Mouse (Mus musculus) spleen, adult 18-20 months (tissue): Measurements from ENCODE around the gene Gstt3.
"Not testable (repeated sequence)": the region's sequence is repeated elsewhere in the genome, so short reads cannot be mapped to it uniquely, and the experiment has no call there.

Source experiments
- DNase-seq, 2 experiments: peaks; one replicate each; pipeline ENCODE4 v3.0.0; 2022; ENCODE audit warnings: mixed read lengths in 2 of 2

Gstt3 gene

GRCm38 (mm10) chr10:75779206-75780174, 1.7 kb downstream of the Gstt3 start:
- DNase-seq, result no peak

- DNase-seq, result no peak
Observed at GRCm38 (mm10) chr10:75777885-75778284, 3.3 kb downstream of the Gstt3 start.

- DNase-seq, result no peak
Observed at GRCm38 (mm10) chr10:75776562-75776961, 4.7 kb downstream of the Gstt3 start.

GRCm38 (mm10) chr10:75774587-75774986, 6.6 kb downstream of the Gstt3 start:
- no peak for DNase-seq

GRCm38 (mm10) chr10:75774102-75774501, 7.1 kb downstream of the Gstt3 start:
- no peak for DNase-seq

- DNase-seq, result peak; percentile 74 to 78
Observed at GRCm38 (mm10) chr10:75772795-75773664, 8.2 kb downstream of the Gstt3 start, which contains the start of gene Ddt. Ddt (minus strand) TSS chr10:75773414.

- not testable (repeated sequence) for DNase-seq
Observed at GRCm38 (mm10) chr10:75767756-75768155, 13.5 kb downstream of the Gstt3 start.

- no peak for DNase-seq
Observed at GRCm38 (mm10) chr10:75766856-75767255, 14.4 kb downstream of the Gstt3 start.

GRCm38 (mm10) chr10:75764519-75765473, 16.4 kb downstream of the Gstt3 start:
- DNase-seq, result peak; percentile 27 to 65

GRCm38 (mm10) chr10:75763682-75764518, 17.3 kb downstream of the Gstt3 start, which contains the start of gene Cabin1:
Cabin1 (minus strand) TSS chr10:75764341.
- peak; percentile 92 to 93 for DNase-seq

GRCm38 (mm10) chr10:75762413-75762812, 18.8 kb downstream of the Gstt3 start:
- no peak for DNase-seq

- no peak for DNase-seq
Observed at GRCm38 (mm10) chr10:75760311-75760710, 20.9 kb downstream of the Gstt3 start.

GRCm38 (mm10) chr10:75756719-75757118, 24.5 kb downstream of the Gstt3 start:
- no peak for DNase-seq

GRCm38 (mm10) chr10:75744017-75744416, 37.2 kb downstream of the Gstt3 start:
- DNase-seq, result peak; percentile 40 to 77

- no peak for DNase-seq
Observed at GRCm38 (mm10) chr10:75743369-75743768, 37.8 kb downstream of the Gstt3 start.

GRCm38 (mm10) chr10:75740866-75741265, 40.3 kb downstream of the Gstt3 start:
- no peak for DNase-seq

GRCm38 (mm10) chr10:75725449-75725848, 55.8 kb downstream of the Gstt3 start:
- DNase-seq, result no peak
